ENCODE assay signal across 25 mouse cellular contexts in genomic region chr5:143421484-143421883, GRCm38 (mm10).
"Had no signal": no experiment of that assay in that cellular context is flagged by ENCODE, and none has a peak within 500 bp of the region (broad histone marks: within the 10 kb centered on the region; RNA-seq: fewer than 3 reads in every experiment).

No protein-coding gene starts in this region.

- H3K9ac ChIP-seq: heart, embryonic 12.5 days; hindbrain, embryonic 12.5 days; hindbrain, embryonic 14.5 days; intestine, embryonic 15.5 days; limb, embryonic 13.5 days; limb, embryonic 15.5 days; liver, embryonic 14.5 days had no signal

- DNase-seq: gastrocnemius, adult 2 months; gastrocnemius, postnatal 10 days; gastrocnemius, postnatal 25 days; heart, adult 2 months; heart, postnatal 10 days; heart, postnatal 4 days; kidney, adult 18-20 months; kidney, adult 8-10 months; kidney, postnatal 14 days; kidney, postnatal 36 days; layer of hippocampus, adult 9-11 months; layer of hippocampus, postnatal 36 days; left cerebral cortex, postnatal 4 days had no signal

- H3K9me3 ChIP-seq: heart, embryonic 12.5 days; hindbrain, embryonic 12.5 days; intestine, embryonic 15.5 days; limb, embryonic 13.5 days; limb, embryonic 15.5 days had no signal

- H3K27ac ChIP-seq: gastrocnemius, adult 2 months; heart, adult 2 months; hindbrain, embryonic 10.5 days; hindbrain, embryonic 12.5 days; hindbrain, embryonic 14.5 days; intestine, embryonic 15.5 days; kidney, postnatal 0 days; limb, embryonic 13.5 days; limb, embryonic 15.5 days; liver, embryonic 14.5 days had no signal

- H3K4me3 ChIP-seq: gastrocnemius, adult 2 months; heart, adult 2 months; heart, embryonic 12.5 days; hindbrain, embryonic 10.5 days; hindbrain, embryonic 12.5 days; intestine, embryonic 15.5 days; limb, embryonic 13.5 days; limb, embryonic 15.5 days had no signal

- H3K27me3 ChIP-seq: heart, embryonic 12.5 days; hindbrain, embryonic 12.5 days; intestine, embryonic 15.5 days; limb, embryonic 13.5 days; limb, embryonic 15.5 days had no signal

- H3K4me1 ChIP-seq: heart, embryonic 12.5 days; hindbrain, embryonic 10.5 days; hindbrain, embryonic 12.5 days; intestine, embryonic 15.5 days; limb, embryonic 13.5 days; limb, embryonic 15.5 days had no signal

- H3K4me2 ChIP-seq: heart, embryonic 12.5 days; hindbrain, embryonic 12.5 days; hindbrain, embryonic 14.5 days; intestine, embryonic 15.5 days; limb, embryonic 13.5 days; limb, embryonic 15.5 days had no signal

- ATAC-seq: hindbrain, embryonic 16.5 days; inflammation-experienced regulatory T-cells, adult 6 months; intestine, embryonic 15.5 days; intestine, postnatal 0 days had no signal
